In the genomic region with DNA sequence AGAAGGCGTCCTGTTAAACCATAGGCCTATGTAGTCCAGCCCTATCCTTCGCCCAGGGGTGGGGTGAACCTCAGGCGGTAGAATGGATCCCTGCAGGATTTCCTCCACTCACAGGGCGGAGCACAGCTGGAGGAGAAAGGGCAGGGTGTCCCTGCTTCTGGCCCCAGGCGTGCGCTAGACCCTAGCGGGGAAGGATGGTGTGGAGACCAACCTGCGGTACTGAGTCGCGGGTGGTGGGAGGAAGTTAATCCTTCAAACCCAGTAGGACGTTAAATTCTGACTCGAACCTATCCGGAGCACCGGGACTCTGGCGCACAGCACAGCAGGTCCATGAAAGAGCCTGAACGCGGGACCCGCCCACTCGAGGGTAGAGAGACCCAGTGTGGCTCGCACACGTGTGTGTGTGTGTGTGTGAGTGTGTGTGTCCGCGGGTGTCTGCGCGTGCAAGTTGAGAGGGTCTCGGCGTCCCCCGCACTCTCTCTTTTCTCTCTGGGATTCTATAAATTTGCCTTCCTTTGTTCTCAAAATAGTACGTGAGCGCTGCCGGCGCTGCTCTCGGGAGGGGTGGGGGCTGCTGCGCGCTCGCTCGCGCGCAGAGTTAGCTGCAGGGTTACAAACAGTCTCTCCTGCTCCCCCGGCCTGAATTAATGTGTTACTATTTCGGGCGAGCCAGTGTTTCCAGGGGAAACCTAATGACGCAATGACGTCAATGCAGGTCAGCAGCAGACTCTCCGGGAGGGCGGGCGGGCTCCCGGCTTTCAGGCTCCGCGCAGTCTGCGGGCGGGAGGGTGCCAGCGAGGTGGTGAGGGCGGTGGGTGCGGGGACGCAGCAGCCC, we compare ENCODE assay signal across 8 mouse cellular contexts.
DNase-seq lines count a peak whose midpoint lies in the region; ATAC-seq and TF ChIP-seq lines count a peak whose summit lies in the region.

No protein-coding gene starts in this region.

- peaks cover 53% of the 10 kb centered on the region for H3K4me1 ChIP-seq in cerebellum, adult 2 months (ENCODE audit: control insufficient read depth, insufficient read depth, low read length)
- H3K4me1 ChIP-seq in limb, embryonic 12.5 days (replicated peaks) = peaks cover 7% of the 10 kb centered on the region
- peaks cover 29% of the 10 kb centered on the region for H3K4me1 ChIP-seq in neural tube, embryonic 15.5 days

- peak overlapping the region; percentile 51; the same call in 1 of the 2 replicates for H3K9ac ChIP-seq in limb, embryonic 12.5 days (replicated peaks)
- H3K9ac ChIP-seq in neural tube, embryonic 15.5 days (replicated peaks) = peak overlapping the region; percentile 77

- H3K4me3 ChIP-seq in cerebellum, adult 2 months (replicated peaks; ENCODE audit: insufficient read depth, low read depth, low read length) = peak overlapping the region; percentile 86
- peak overlapping the region; percentile 46 for H3K4me3 ChIP-seq in limb, embryonic 12.5 days (replicated peaks)
- peak overlapping the region; percentile 52 for H3K4me3 ChIP-seq in neural tube, embryonic 15.5 days (replicated peaks)

- no peak for TF ChIP-seq CTCF in cerebellum, adult 2 months (IDR thresholded peaks at IDR 0.05; ENCODE audit: borderline replicate concordance, insufficient read depth, low read depth, low read length)

- peak; percentile 44 for DNase-seq in ZHBTc4 (ENCODE audit: low read depth, low spot score)
- DNase-seq in cerebellum, adult 2 months = peak; percentile 87 to 93
- peak; percentile 71 for DNase-seq in kidney, adult 9 months
- DNase-seq in spleen, postnatal 14 days (ENCODE audit: low spot score in 2 of 2) = no peak
- DNase-seq in ovary, postnatal 10 days (ENCODE audit: low spot score) = no peak

- peak overlapping the region; percentile 96 for H3K27ac ChIP-seq in cerebellum, adult 2 months (ENCODE audit: insufficient read depth, low read length)
- no peak overlapping the region for H3K27ac ChIP-seq in limb, embryonic 12.5 days
- peak overlapping the region; percentile 88 for H3K27ac ChIP-seq in neural tube, embryonic 15.5 days (replicated peaks)

- TF ChIP-seq POLR2A in cerebellum, adult 2 months (IDR thresholded peaks at IDR 0.05; ENCODE audit: borderline replicate concordance, insufficient read depth, low read length) = peak; percentile 59; the same call in 1 of the 2 replicates

- ATAC-seq in frontal cortex, adult (ENCODE audit: low TSS enrichment) = peak; percentile 69
- ATAC-seq in limb, embryonic 12.5 days (ENCODE audit: insufficient number of reproducible peaks, insufficient read depth, low FRiP score, low TSS enrichment, low read depth) = peak; percentile 54; the same call in 1 of the 2 replicates
- ATAC-seq in neural tube, embryonic 15.5 days (ENCODE audit: low FRiP score) = peak; percentile 90

- H3K36me3 ChIP-seq in limb, embryonic 12.5 days = no peaks in the 10 kb centered on the region
- H3K36me3 ChIP-seq in neural tube, embryonic 15.5 days = no peaks in the 10 kb centered on the region

- under 1% methylated on average over 56 of the region's 56 CpGs for WGBS in cerebellum, adult 2 months
- under 1% methylated on average over 56 of the region's 56 CpGs for WGBS in limb, embryonic 12.5 days
- under 1% methylated on average over 56 of the region's 56 CpGs for WGBS in neural tube, embryonic 15.5 days

- 0 out of 2 replicates have a peak, but pooled peaks cover 3% of the 10 kb centered on the region for H3K9me3 ChIP-seq in limb, embryonic 12.5 days
- no peaks in the 10 kb centered on the region for H3K9me3 ChIP-seq in neural tube, embryonic 15.5 days (replicated peaks)

- no peaks in the 10 kb centered on the region for H3K27me3 ChIP-seq in cerebellum, adult 2 months (ENCODE audit: control insufficient read depth, insufficient read depth, low read length)
- peaks cover 86% of the 10 kb centered on the region for H3K27me3 ChIP-seq in limb, embryonic 12.5 days
- H3K27me3 ChIP-seq in neural tube, embryonic 15.5 days (replicated peaks) = peaks cover 12% of the 10 kb centered on the region; the same call in 1 of the 2 replicates

- peak overlapping the region; percentile 86 for H3K4me2 ChIP-seq in limb, embryonic 12.5 days
- peak overlapping the region; percentile 93 for H3K4me2 ChIP-seq in neural tube, embryonic 15.5 days

Comparison
In these comparisons a context has a peak if more than half of its experiments do, and no peak if none do; other contexts are left out.
1. DNase-seq: peak in ZHBTc4 (single experiment), cerebellum, adult 2 months (2 of 2) and kidney, adult 9 months (single experiment); none in spleen, postnatal 14 days (0 of 2) and ovary, postnatal 10 days (single experiment).
2. Peak in every context shown above with its lines, with median percentiles within 50 percentile points of each other: H3K4me3 ChIP-seq and ATAC-seq.